Mouse (Mus musculus): ENCODE measurements around the gene Zscan20.

- TF ChIP-seq CTCF (IDR thresholded peaks at IDR 0.05; ENCODE audit: control insufficient read depth, insufficient read depth, insufficient replicate concordance, low read depth, low read length): no peak
- TF ChIP-seq POLR2A (IDR thresholded peaks at IDR 0.05; ENCODE audit: control insufficient read depth, low read depth, low read length): no peak
Measured at GRCm38 (mm10) chr4:128597801-128598560, 11.9 kb downstream of the Zscan20 start.

Data from testis, adult 2 months (tissue).